Mouse (Mus musculus) embryonic facial prominence, embryonic 10.5 days (tissue): ENCODE data around the gene Spag6. TPM values are rescaled to one million over a fixed set of nuclear protein-coding genes. Genes with fewer than 3 reads are reported as not detected.

Experiments
- DNase-seq: peaks from one replicate; pipeline ENCODE4 v3.0.0-alpha.2; 2017; ENCODE audit warnings: low spot score
- H3K27ac ChIP-seq: fragments of 300-500 bp; sonication (generic); replicated peaks from 2 replicates; pipeline ENCODE4 v1.5.1; 2016; ENCODE audit warnings: mild to moderate bottlenecking
- H3K27me3 ChIP-seq: fragments of 300-500 bp; sonication (generic); replicated peaks from 2 replicates; pipeline ENCODE4 v1.6.1; 2016; ENCODE audit warnings: low read depth, mild to moderate bottlenecking; ENCODE audit not compliant: poor library complexity, severe bottlenecking
- H3K36me3 ChIP-seq: fragments of 300-500 bp; sonication (generic); replicated peaks from 2 replicates; pipeline ENCODE4 v1.6.1; 2016; ENCODE audit warnings: mild to moderate bottlenecking, moderate library complexity
- H3K4me1 ChIP-seq: fragments of 300-500 bp; sonication (generic); 2 replicates; pipeline ENCODE4 v1.6.1; 2016
- H3K4me3 ChIP-seq: fragments of 300-500 bp; sonication (generic); 2 replicates; pipeline ENCODE4 v1.5.1; 2016; ENCODE audit warnings: mild to moderate bottlenecking, moderate library complexity
- H3K9me3 ChIP-seq: fragments of 300-500 bp; sonication (generic); 2 replicates; pipeline ENCODE4 v1.6.1; 2016; ENCODE audit warnings: mild to moderate bottlenecking
- WGBS: fragments of 180-500 bp; shearing (Covaris S2); methylation state at CpG from one replicate; pipeline ENCODE4 v1.1.7; 2016; 5-methylcytosine and 5-hydroxymethylcytosine counted together
- polyA plus RNA-seq: library from polyadenylated mRNA; unstranded; fragments of >200 nt; fragmentation: Nextera tagmentation; extraction: Ambion mirVana; gene quantifications from 2 replicates; pipeline ENCODE4 v1.2.1, GENCODE M21; 2016

Gene Spag6
- polyA plus RNA-seq, 1 experiment from 2014 or later, result 0.25 TPM

DNA sequence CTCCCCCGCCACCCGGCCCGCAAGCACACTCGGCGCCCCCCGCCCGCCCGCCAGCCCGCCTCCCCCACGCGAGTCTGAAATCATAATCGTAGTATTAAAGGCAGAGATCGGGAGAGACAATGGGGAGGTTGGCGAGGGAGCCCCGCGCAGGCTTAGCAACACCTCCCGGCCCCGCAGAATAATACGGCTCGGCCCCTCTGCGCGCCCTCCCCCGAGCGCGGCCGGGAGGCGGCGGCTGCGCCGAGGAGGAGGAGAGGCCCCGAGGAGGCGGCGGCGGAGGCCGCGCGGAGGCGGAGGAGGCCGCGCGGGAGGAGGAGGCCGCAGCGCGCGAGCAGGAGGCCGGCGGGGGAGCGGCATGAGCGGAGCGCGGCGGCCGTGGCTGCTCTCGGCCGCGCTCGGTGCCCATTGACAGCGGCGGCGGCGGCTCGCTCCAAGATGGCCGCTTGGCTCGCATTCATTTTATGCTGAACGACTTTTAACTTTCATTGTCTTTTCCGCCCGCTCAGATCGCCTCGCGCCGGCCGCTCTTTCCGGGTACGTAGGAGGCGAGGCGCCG lies 16.8 kb upstream of the Spag6 start, which contains the start of gene Bmi1:
Gene Bmi1 (plus strand): TSS at position 83 of the 556 bp plus-strand sequence.
- peak within 1 kb of the TSS; percentile 87 for H3K4me3 ChIP-seq
- H3K36me3 ChIP-seq, result peaks cover 3% of the 10 kb centered on the region
- no peak for DNase-seq
- peak within 1 kb of the TSS; percentile 97 for H3K27ac ChIP-seq
- H3K4me1 ChIP-seq, result peaks cover 49% of the 10 kb centered on the region
- under 1% methylated on average over 69 of the region's 77 CpGs for WGBS
- H3K9me3 ChIP-seq, result no peaks in the 10 kb centered on the region
- peaks cover 67% of the 10 kb centered on the region for H3K27me3 ChIP-seq

DNA sequence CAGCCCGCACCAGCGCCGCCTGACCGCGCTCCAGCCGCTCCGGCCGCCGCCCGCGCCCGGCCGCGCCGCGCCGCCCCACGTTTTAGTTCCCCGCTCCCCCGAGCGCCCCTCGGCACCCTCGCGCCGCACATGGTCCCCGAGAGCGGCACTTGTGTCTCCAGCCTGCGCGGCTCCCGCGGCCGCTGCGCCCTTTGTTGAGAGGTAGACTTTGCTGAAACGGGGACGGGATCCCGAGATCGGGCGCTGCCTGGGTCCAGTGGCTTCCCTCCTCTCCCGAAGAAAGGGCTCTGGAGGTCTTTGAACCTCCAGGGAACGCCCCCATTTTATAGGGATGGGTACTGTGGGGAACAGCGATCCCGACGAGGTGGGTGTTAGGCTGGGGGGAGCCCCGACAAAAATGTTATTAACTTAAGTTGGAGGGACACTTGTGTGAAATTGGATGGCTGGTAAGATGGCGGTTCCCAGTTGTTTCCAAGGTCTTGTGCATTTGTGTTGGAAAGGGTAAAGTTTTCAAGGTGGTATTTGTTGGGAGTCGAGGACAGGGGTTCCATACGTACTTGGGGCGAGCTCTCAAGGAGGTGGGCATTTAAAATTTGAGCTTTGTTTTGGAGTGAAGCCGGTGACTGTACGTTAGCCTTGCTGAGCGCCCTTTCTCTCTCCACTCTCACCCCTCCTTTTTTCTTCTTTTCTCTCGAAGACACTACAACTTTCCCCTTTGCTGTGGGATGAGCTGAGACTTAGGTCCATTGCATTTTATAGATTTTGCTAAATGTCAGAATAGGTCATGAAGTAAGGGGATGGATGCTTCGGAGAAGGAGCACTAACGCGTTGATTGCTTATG lies 16.0 kb upstream of the Spag6 start:
- H3K36me3 ChIP-seq, result peaks cover 11% of the 10 kb centered on the region
- peaks cover 45% of the 10 kb centered on the region for H3K4me1 ChIP-seq
- peak; percentile 82 for DNase-seq
- no peaks in the 10 kb centered on the region for H3K9me3 ChIP-seq
- H3K27me3 ChIP-seq, result peaks cover 75% of the 10 kb centered on the region
- H3K27ac ChIP-seq, result peak overlapping the region; percentile 97
- H3K4me3 ChIP-seq, result peak overlapping the region; percentile 87
- WGBS, result 3% methylated on average over 54 of the region's 55 CpGs

DNA sequence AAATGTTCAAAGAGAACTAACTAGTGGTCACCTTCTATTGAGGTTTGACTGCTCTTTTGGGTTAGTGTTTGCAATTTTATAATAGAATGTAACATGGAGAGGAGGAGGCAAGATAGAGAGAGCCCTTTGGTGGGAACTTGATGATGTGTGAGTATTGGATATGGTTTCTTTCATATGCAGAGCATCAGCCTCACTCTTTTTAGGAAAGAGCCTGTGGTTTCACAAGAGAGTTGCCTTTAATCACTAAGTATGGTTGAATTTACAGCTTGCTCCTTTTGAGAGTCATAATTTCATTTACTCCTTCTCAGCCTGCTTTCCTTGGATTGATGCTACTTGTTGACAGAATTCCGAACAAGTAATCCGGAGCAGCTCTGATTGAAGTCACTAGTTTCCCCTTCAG lies 14.1 kb upstream of the Spag6 start:
- Histone ChIP-seq H3K36me3 (peaks cover 29% of the 10 kb centered on the region), H3K4me1 (peaks cover 31% of the 10 kb centered on the region), H3K4me3 (no peak overlapping the region; the same call in 1 of the 2 replicates), H3K9me3 (no peaks in the 10 kb centered on the region), H3K27ac (no peak overlapping the region), H3K27me3 (peaks cover 82% of the 10 kb centered on the region)
- 8% methylated on average over 2 of the region's 2 CpGs for WGBS
- no peak for DNase-seq

DNA sequence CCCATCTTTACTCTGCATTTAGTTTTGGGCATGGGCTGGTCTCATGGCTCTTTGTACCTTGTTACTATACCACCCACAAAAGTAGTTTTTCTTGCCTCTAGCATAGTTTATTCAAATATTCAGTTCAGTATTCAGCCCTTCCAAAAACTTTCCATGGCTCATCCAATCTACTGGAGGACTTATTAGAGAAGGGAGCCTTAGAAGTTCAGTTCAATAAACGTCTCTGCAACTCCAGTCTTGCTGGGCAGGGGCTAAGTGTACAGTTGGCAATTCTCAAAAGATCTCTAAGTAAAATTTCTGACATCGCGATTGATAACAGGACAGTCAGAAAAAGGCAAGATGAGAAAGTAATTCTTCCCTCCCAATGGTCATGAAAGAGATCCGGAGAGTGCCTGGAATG lies 13.3 kb upstream of the Spag6 start:
- no peaks in the 10 kb centered on the region for H3K9me3 ChIP-seq
- peaks cover 82% of the 10 kb centered on the region for H3K27me3 ChIP-seq
- peaks cover 29% of the 10 kb centered on the region for H3K36me3 ChIP-seq
- H3K4me3 ChIP-seq, result peak overlapping the region; percentile 57
- 0 out of 2 replicates have a peak overlapping the region, but pooled peaks have one; percentile 52 for H3K27ac ChIP-seq
- DNase-seq, result no peak
- peaks cover 31% of the 10 kb centered on the region for H3K4me1 ChIP-seq
- 0% methylated on average over 4 of the region's 4 CpGs for WGBS

DNA sequence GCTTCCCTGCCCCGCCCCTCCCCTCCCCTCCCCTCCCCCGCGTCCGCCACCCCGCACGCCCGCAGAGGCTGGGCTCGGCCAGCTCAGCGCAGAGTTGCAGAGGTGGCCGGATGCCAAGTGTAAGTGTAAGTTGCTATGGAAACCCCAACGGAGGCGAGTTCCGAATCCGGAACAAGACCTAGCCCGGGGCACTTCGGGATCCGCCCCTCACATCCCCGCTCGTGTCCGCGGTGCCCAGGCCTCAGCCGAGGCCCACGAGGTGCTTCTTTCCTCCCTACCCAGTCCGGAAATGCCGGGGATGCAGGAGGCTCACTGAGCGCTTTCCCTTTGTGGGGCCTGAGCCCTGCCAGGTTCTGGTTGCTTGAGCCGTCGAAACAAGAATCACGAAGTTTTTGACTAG lies 12.9 kb upstream of the Spag6 start:
- peak overlapping the region; percentile 57 for H3K4me3 ChIP-seq
- H3K36me3 ChIP-seq, result peaks cover 29% of the 10 kb centered on the region
- 2% methylated on average over 29 of the region's 29 CpGs for WGBS
- H3K4me1 ChIP-seq, result peaks cover 26% of the 10 kb centered on the region
- H3K27ac ChIP-seq, result peak overlapping the region; percentile 52; the same call in 1 of the 2 replicates
- H3K27me3 ChIP-seq, result peaks cover 82% of the 10 kb centered on the region
- peak; percentile 71 for DNase-seq
- H3K9me3 ChIP-seq, result no peaks in the 10 kb centered on the region

DNA sequence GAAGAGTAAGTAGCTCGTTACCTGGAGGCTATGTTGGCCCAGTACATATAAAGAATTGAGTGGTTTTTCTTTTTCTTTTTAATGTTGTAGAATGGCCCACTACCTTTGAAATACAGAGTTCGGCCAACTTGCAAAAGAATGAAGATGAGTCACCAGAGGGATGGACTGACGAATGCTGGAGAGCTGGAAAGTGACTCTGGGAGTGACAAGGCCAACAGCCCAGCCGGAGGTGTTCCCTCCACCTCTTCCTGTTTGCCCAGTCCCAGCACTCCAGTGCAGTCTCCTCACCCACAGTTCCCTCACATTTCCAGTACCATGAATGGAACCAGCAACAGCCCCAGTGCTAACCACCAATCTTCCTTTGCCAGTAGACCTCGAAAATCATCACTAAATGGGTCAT lies 9.8 kb upstream of the Spag6 start:
- 45% methylated on average over 5 of the region's 5 CpGs for WGBS
- Histone ChIP-seq H3K27me3 (peaks cover 100% of the 10 kb centered on the region), H3K27ac (no peak overlapping the region), H3K9me3 (no peaks in the 10 kb centered on the region), H3K36me3 (peaks cover 29% of the 10 kb centered on the region), H3K4me3 (no peak overlapping the region), H3K4me1 (peaks cover 22% of the 10 kb centered on the region)
- no peak for DNase-seq

DNA sequence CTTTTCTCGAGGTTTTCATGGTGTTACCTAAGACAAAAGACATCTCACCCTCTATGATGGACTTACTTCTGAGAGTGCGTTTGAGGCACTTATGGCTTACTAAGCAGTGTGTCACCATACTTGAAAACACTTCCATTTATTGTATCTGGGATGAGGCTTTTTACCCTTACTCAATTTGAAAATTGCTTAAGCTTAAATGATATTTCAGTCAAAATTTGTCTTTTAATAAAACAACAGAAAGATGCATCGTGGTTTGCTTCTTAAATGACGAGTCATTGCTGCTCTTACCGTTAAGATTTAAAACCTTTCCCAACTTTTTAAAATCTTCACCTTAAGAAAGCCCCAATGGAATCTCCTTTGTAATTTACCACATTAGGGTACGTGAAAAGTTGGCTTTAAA lies 7.4 kb upstream of the Spag6 start:
- WGBS, result 11% methylated on average over 6 of the region's 6 CpGs
- DNase-seq, result no peak
- no peak overlapping the region for H3K27ac ChIP-seq
- peaks cover 22% of the 10 kb centered on the region for H3K4me1 ChIP-seq
- H3K9me3 ChIP-seq, result no peaks in the 10 kb centered on the region
- peaks cover 100% of the 10 kb centered on the region for H3K27me3 ChIP-seq
- H3K4me3 ChIP-seq, result no peak overlapping the region
- peaks cover 29% of the 10 kb centered on the region for H3K36me3 ChIP-seq

DNA sequence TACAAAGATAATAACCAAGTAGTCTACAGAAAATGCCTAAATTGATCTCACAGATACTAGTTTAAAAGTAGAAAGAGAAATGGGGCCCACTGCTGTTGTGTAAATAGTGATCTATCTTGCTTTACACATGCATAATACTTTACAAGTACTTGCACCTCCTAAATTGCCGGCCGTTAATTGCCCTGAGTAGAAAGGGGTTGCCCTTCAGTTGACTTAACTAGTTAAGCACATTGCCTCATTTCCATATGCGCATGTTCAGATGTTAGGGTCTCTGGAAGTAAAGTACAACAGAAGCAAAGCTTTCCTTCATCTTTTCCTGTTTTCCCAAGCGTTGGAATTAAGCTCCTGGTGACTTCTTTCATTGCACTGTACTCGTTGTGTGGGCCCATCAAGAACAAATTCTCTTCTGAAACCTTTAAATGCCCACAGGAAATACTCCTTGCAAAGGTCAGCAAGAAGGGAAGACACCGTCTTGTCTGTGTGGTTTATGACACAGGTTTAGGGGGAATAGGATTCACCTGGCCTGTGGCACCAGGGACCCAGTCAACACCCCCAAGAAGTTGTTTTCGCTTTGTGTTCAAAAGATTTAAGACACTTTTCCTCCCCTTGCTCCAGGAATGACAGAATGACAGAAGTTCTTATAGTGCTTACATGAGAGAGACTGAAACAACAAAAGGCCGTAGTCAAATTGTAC lies 6.9 kb upstream of the Spag6 start:
- DNase-seq, result no peak
- Histone ChIP-seq H3K27me3 (peaks cover 100% of the 10 kb centered on the region), H3K27ac (no peak overlapping the region), H3K36me3 (peaks cover 26% of the 10 kb centered on the region), H3K4me3 (no peak overlapping the region), H3K4me1 (peaks cover 21% of the 10 kb centered on the region), H3K9me3 (no peaks in the 10 kb centered on the region)
- 7% methylated on average over 8 of the region's 8 CpGs for WGBS

DNA sequence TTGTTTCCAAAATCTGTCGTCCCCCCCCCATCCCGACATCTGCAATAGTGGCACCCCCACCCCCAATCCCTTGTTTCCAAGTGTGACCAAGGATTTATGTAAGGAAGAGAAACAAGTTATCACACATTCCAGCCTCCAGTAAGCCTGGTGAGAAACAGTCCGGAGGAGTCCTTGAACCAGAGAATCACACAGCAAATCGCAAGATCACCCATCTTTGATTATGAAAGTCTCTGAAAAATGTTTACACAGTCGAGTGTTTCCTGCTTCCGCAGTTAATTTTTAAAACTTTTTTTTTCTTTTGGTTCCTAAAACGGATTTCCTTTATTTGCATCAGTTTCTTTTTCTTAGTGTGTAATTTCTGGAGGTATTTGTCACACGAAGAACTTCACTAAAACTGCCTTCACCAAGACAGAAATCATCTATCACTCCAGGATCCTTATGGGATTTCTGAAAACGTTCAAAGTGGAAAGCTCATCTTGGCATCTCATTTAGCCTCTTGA lies 6.1 kb upstream of the Spag6 start:
- H3K4me1 ChIP-seq, result peaks cover 21% of the 10 kb centered on the region
- no peak overlapping the region for H3K27ac ChIP-seq
- 5% methylated on average over 9 of the region's 9 CpGs for WGBS
- H3K4me3 ChIP-seq, result no peak overlapping the region
- H3K27me3 ChIP-seq, result peaks cover 100% of the 10 kb centered on the region
- no peak for DNase-seq
- peaks cover 19% of the 10 kb centered on the region for H3K36me3 ChIP-seq
- no peaks in the 10 kb centered on the region for H3K9me3 ChIP-seq

DNA sequence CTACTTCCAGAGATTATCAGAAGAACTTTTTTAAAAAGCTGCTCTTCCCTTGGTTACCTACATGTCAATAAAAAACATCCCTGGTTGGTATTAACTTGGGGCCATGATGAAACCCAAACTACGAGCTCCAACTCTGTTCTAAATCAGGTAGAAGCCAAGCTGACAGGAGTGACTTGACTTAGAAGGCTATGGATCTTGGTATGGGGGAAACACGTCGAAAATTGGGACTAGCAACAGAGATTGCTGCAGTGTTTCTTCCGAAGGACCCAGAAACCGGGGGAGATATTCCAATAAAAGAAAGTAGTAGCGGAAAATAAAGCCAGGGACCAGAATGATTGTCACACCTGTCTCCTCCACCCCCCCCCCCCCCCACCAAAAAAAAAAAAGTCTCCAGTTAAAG lies 5.5 kb upstream of the Spag6 start:
- no peak for DNase-seq
- H3K27me3 ChIP-seq, result peaks cover 100% of the 10 kb centered on the region
- H3K4me1 ChIP-seq, result peaks cover 21% of the 10 kb centered on the region
- WGBS, result 3% methylated on average over 6 of the region's 6 CpGs
- H3K27ac ChIP-seq, result no peak overlapping the region
- no peaks in the 10 kb centered on the region for H3K9me3 ChIP-seq
- peak overlapping the region; percentile 64 for H3K4me3 ChIP-seq
- H3K36me3 ChIP-seq, result peaks cover 13% of the 10 kb centered on the region

DNA sequence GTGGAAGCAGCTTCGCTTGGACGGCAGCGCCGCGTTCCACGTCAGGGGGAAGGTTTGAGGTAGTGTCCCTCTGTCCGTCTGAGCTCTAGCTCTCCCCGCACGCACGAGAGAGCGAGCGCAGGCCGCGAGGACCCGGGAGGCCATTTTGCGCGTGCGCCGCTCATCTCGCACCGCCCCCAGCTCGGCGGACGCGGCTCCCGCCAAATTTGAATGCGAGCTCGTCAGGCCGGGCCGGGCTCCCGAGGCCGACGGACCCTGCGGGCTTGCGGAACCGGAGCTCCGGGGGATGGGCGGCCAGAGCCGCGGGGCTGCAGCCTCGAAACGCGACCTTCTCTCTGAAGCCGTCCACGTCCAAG lies 5.1 kb upstream of the Spag6 start:
- H3K36me3 ChIP-seq, result peaks cover 9% of the 10 kb centered on the region
- no peaks in the 10 kb centered on the region for H3K9me3 ChIP-seq
- peak; percentile 83 for DNase-seq
- peak overlapping the region; percentile 64 for H3K4me3 ChIP-seq
- WGBS, result under 1% methylated on average over 45 of the region's 45 CpGs
- H3K4me1 ChIP-seq, result peaks cover 21% of the 10 kb centered on the region
- peak overlapping the region; percentile 3; the same call in 1 of the 2 replicates for H3K27ac ChIP-seq
- peaks cover 99% of the 10 kb centered on the region for H3K27me3 ChIP-seq

DNA sequence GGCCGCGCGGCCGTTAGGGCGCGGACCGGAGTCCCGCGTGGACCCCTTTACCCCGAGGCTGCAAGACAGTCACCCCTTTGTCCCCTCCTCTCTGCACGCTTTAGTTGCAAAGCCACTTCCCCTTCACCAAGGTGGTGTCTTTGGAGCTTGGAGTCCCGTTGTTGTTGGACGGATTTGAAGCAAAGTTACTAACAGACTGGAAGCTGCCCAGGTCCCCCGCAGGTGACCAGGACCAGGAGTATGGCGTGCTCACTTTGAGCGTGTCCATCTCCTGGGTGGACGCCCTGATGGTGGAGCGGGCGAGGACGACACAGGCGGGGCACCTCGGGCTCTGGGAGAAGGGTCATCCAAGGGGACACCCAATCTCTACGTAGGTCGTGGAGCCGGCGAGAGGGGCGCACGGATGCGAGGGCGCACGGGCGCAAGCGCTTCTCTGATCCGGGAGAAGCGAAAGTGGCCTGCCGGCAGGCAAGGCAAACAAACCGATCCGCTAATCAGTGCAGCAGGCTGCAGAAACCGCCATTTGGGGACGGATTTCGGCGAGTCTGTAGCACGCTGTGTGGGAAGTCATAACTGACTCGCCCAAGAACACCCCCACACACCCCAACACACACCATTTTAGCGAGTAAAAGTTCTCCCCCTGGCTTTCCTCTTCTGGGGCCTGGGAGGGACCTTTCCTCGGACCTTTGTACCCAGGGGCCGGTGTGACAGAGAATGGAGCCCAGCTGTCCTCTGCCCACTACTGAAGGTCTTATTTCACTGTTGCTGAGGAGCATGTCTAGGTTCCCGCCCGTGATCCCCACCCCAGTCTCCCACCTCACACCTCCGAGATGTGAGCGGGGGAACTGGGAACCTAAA lies 4.5 kb upstream of the Spag6 start:
- H3K4me1 ChIP-seq, result peaks cover 25% of the 10 kb centered on the region
- H3K27ac ChIP-seq, result peak overlapping the region; percentile 84
- H3K27me3 ChIP-seq, result peaks cover 93% of the 10 kb centered on the region
- peaks cover 3% of the 10 kb centered on the region for H3K36me3 ChIP-seq
- peak; percentile 74 for DNase-seq
- WGBS, result under 1% methylated on average over 51 of the region's 51 CpGs
- peak overlapping the region; percentile 64 for H3K4me3 ChIP-seq
- no peaks in the 10 kb centered on the region for H3K9me3 ChIP-seq
